Mouse (Mus musculus) midbrain, embryonic 14.5 days (tissue): ENCODE results near the gene Tradd. TPM values are rescaled to one million over a fixed set of nuclear protein-coding genes. Genes with fewer than 3 reads are reported as not detected.

ENCODE experiments used
- ATAC-seq: fragments of 200-750 bp; cut with Nextera tagmentation; 2 replicates; pipeline ENCODE4 v1.8.0; 2017; ENCODE audit warnings: moderate number of reproducible peaks, moderate library complexity; ENCODE audit not compliant: low FRiP score, low TSS enrichment
- DNase-seq: peaks from one replicate; pipeline ENCODE4 v3.0.0-alpha.2; 2015
- H3K27ac ChIP-seq: fragments of 300-500 bp; sonication (generic); replicated peaks from 2 replicates; pipeline ENCODE4 v1.5.1; 2014; ENCODE audit warnings: mild to moderate bottlenecking, low read depth, low read length, moderate library complexity
- H3K27me3 ChIP-seq: fragments of 300-500 bp; sonication (generic); 2 replicates; pipeline ENCODE4 v1.6.1; 2014; ENCODE audit warnings: low read length, control low read depth, mixed read lengths; ENCODE audit not compliant: control insufficient read depth, insufficient read depth
- H3K36me3 ChIP-seq: fragments of 300-500 bp; sonication (generic); 2 replicates; pipeline ENCODE4 v1.6.1; 2014; ENCODE audit warnings: low read length, control low read depth; ENCODE audit not compliant: control insufficient read depth, insufficient read depth
- H3K4me1 ChIP-seq: fragments of 300-500 bp; sonication (generic); 2 replicates; pipeline ENCODE4 v1.6.1; 2014; ENCODE audit warnings: mild to moderate bottlenecking, antibody characterized with exemption, low read length, control low read depth; ENCODE audit not compliant: control insufficient read depth, insufficient read depth
- H3K4me2 ChIP-seq: fragments of 300-500 bp; sonication (generic); 2 replicates; pipeline ENCODE4 v1.6.1; 2014; ENCODE audit warnings: mild to moderate bottlenecking, low read length, moderate library complexity
- H3K4me3 ChIP-seq: fragments of 300-500 bp; sonication (generic); replicated peaks from 2 replicates; pipeline ENCODE4 v1.5.1; 2014; ENCODE audit warnings: low read depth, low read length
- H3K9ac ChIP-seq: fragments of 300-500 bp; sonication (generic); replicated peaks from 2 replicates; pipeline ENCODE4 v1.6.1; 2014; ENCODE audit warnings: mild to moderate bottlenecking, low read length, moderate library complexity
- H3K9me3 ChIP-seq: fragments of 300-500 bp; sonication (generic); 2 replicates; pipeline ENCODE4 v1.6.1; 2016; ENCODE audit warnings: low read length, control low read depth, mixed read lengths; ENCODE audit not compliant: control insufficient read depth
- WGBS: fragments of 180-500 bp; shearing (Covaris S2); extraction: QIAGEN DNeasy Blood & Tissue Kit; methylation state at CpG from one replicate; pipeline ENCODE4 v1.1.7; 2014; 5-methylcytosine and 5-hydroxymethylcytosine counted together
- microRNA counts: library from miRNA; unstranded; fragments of <30 nt; microRNA quantifications from one replicate; lab custom pipeline; 2016
- microRNA-seq: library from miRNA; unstranded; fragments of <30 nt; microRNA quantifications from one replicate; pipeline ENCODE4, GENCODE M21; 2016
- polyA plus RNA-seq: library from polyadenylated mRNA; unstranded; fragments of >200 nt; fragmentation: Nextera tagmentation; extraction: Ambion mirVana; gene quantifications from 2 replicates; pipeline ENCODE4 v1.2.1, GENCODE M21; 2014

Tradd gene
- polyA plus RNA-seq, 1 experiment from 2014 or later = 15.0 TPM

- Histone ChIP-seq H3K9me3 (no peaks in the 10 kb centered on the region), H3K36me3 (no peaks in the 10 kb centered on the region), H3K4me1 (peaks cover 15% of the 10 kb centered on the region), H3K4me2 (peak overlapping the region; percentile 84), H3K9ac (peak overlapping the region; percentile 88), H3K4me3 (peak overlapping the region; percentile 91), H3K27ac (peak overlapping the region; percentile 82), H3K27me3 (no peaks in the 10 kb centered on the region)
- ATAC-seq = no peak; the same call in 1 of the 2 replicates
- WGBS = 0% methylated on average over 27 of the region's 27 CpGs
- DNase-seq = no peak
Measured at GRCm38 (mm10) chr8:105225272-105225593, 39.2 kb downstream of the Tradd start.

- peaks cover 15% of the 10 kb centered on the region for H3K4me1 ChIP-seq
- ATAC-seq (peak; percentile 97), DNase-seq (peak; percentile 98)
- peak within 1 kb of the TSS; percentile 82 for H3K27ac ChIP-seq
- 2% methylated on average over 34 of the region's 34 CpGs for WGBS
- no peaks in the 10 kb centered on the region for H3K36me3 ChIP-seq
- H3K9me3 ChIP-seq = no peaks in the 10 kb centered on the region
- H3K9ac ChIP-seq = peak within 1 kb of the TSS; percentile 88
- H3K4me2 ChIP-seq = peak within 1 kb of the TSS; percentile 84
- H3K27me3 ChIP-seq = no peaks in the 10 kb centered on the region
- H3K4me3 ChIP-seq = peak within 1 kb of the TSS; percentile 91
Measured at GRCm38 (mm10) chr8:105224413-105225271, 39.8 kb downstream of the Tradd start, which contains the start of gene D230025D16Rik. TSS of gene D230025D16Rik (plus strand) at chr8:105225145.

GRCm38 (mm10) chr8:105223850-105224249 lies 40.6 kb downstream of the Tradd start:
- Histone ChIP-seq H3K36me3 (no peaks in the 10 kb centered on the region), H3K9ac (no peak overlapping the region), H3K4me3 (no peak overlapping the region), H3K27me3 (no peaks in the 10 kb centered on the region), H3K9me3 (no peaks in the 10 kb centered on the region), H3K4me2 (peak overlapping the region; percentile 84), H3K27ac (no peak overlapping the region), H3K4me1 (peaks cover 15% of the 10 kb centered on the region)
- ATAC-seq (no peak), DNase-seq (no peak)
- WGBS = 85% methylated on average over 7 of the region's 7 CpGs

- peak; percentile 93 for DNase-seq
- Histone ChIP-seq H3K4me3 (no peak overlapping the region), H3K4me2 (no peak overlapping the region), H3K27me3 (no peaks in the 10 kb centered on the region), H3K9ac (no peak overlapping the region), H3K27ac (no peak overlapping the region), H3K36me3 (0 out of 2 replicates have a peak, but pooled peaks cover 6% of the 10 kb centered on the region), H3K9me3 (no peaks in the 10 kb centered on the region), H3K4me1 (no peaks in the 10 kb centered on the region)
- ATAC-seq = no peak
- 87% methylated on average over 5 of the region's 5 CpGs for WGBS
Measured at GRCm38 (mm10) chr8:105217926-105218522, 46.4 kb downstream of the Tradd start.

GRCm38 (mm10) chr8:105214104-105214503 lies 50.3 kb downstream of the Tradd start:
- ATAC-seq = no peak

GRCm38 (mm10) chr8:105209153-105210110 lies 55.0 kb downstream of the Tradd start:
- DNase-seq = no peak
- WGBS = 32% methylated on average over 1 of the region's 1 CpGs
- no peak for ATAC-seq

More at GRCm38 (mm10) chr8:105214104-105214503, 50.3 kb downstream of the Tradd start:
- H3K27ac ChIP-seq = no peak overlapping the region
- no peaks in the 10 kb centered on the region for H3K9me3 ChIP-seq
- no peak overlapping the region for H3K4me3 ChIP-seq
- H3K4me2 ChIP-seq = no peak overlapping the region
- no peak for DNase-seq
- 0 out of 2 replicates have a peak, but pooled peaks cover 6% of the 10 kb centered on the region for H3K36me3 ChIP-seq
- H3K4me1 ChIP-seq = no peaks in the 10 kb centered on the region
- WGBS = 94% methylated on average over 5 of the region's 5 CpGs
- no peak overlapping the region for H3K9ac ChIP-seq
- no peaks in the 10 kb centered on the region for H3K27me3 ChIP-seq

More at GRCm38 (mm10) chr8:105209153-105210110, 55.0 kb downstream of the Tradd start:
- no peak overlapping the region for H3K27ac ChIP-seq
- no peaks in the 10 kb centered on the region for H3K9me3 ChIP-seq
- peaks cover under 1% of the 10 kb centered on the region; the same call in 1 of the 2 replicates for H3K36me3 ChIP-seq
- no peak overlapping the region for H3K9ac ChIP-seq
- H3K4me3 ChIP-seq = no peak overlapping the region
- no peaks in the 10 kb centered on the region for H3K4me1 ChIP-seq
- no peak overlapping the region for H3K4me2 ChIP-seq
- no peaks in the 10 kb centered on the region for H3K27me3 ChIP-seq

MicroRNA genes within 50 kb of the gene (microRNA counts, 519-probe panel; counts per million panel counts)
- microRNA mmu-miR-328 (lab: Ali Mortazavi, UCI) = 4,161 counts per million, percentile 28 among the panel's probes with 10 or more counts

Small RNAs within 50 kb of the gene (microRNA-seq; reads per million reads assigned to microRNA genes)
- gene Gm27320 (not detected), gene Mir328 (412 reads per million, percentile 71 among the genes with 10 or more reads in this experiment)

Other genes with a start within 250 kb of the Tradd start
- gene Ces3a, start 216.0 kb downstream of the Tradd start, polyA plus RNA-seq = not detected in 2 replicates
- not detected in 2 replicates for gene Ces3b, start 180.9 kb downstream of the Tradd start, polyA plus RNA-seq
- gene Ces4a, start 132.8 kb downstream of the Tradd start, polyA plus RNA-seq = not detected in 2 replicates
- gene Cbfb, start 93.9 kb downstream of the Tradd start, polyA plus RNA-seq = 25.7 and 34.7 TPM in 2 replicates
- 38.7 and 39.9 TPM in 2 replicates for gene D230025D16Rik, start 39.5 kb downstream of the Tradd start, polyA plus RNA-seq
- gene B3gnt9, start 9.5 kb downstream of the Tradd start, polyA plus RNA-seq = 3.2 and 5.6 TPM in 2 replicates
- gene Fbxl8, start within 50 bp of the Tradd start, polyA plus RNA-seq = 0.72 and 0.96 TPM in 2 replicates
- gene Hsf4, start 5.2 kb upstream of the Tradd start, polyA plus RNA-seq = 0.14 and 0.35 TPM in 2 replicates
- gene Nol3, start 11.5 kb upstream of the Tradd start, polyA plus RNA-seq = 3.0 and 4.2 TPM in 2 replicates
- gene 4931428F04Rik, start 25.3 kb upstream of the Tradd start, polyA plus RNA-seq = 65.7 and 98.8 TPM in 2 replicates
- gene Exoc3l, start 31.5 kb upstream of the Tradd start, polyA plus RNA-seq = 8.6 and 13.1 TPM in 2 replicates
- 43.9 and 51.7 TPM in 2 replicates for gene E2f4, start 33.1 kb upstream of the Tradd start, polyA plus RNA-seq
- 0.55 and 1.1 TPM in 2 replicates for gene Elmo3, start 41.0 kb upstream of the Tradd start, polyA plus RNA-seq
- gene Lrrc29, start 61.7 kb upstream of the Tradd start, polyA plus RNA-seq = 0.72 and 0.86 TPM in 2 replicates
- gene Tmem208, start 61.7 kb upstream of the Tradd start, polyA plus RNA-seq = 122 and 149 TPM in 2 replicates
- 0.59 and 0.84 TPM in 2 replicates for gene Fhod1, start 83.3 kb upstream of the Tradd start, polyA plus RNA-seq
- 8.3 and 10.2 TPM in 2 replicates for gene Slc9a5, start 84.2 kb upstream of the Tradd start, polyA plus RNA-seq
- 1.4 and 3.0 TPM in 2 replicates for gene Plekhg4, start 108.7 kb upstream of the Tradd start, polyA plus RNA-seq
- gene Kctd19, start 148.9 kb upstream of the Tradd start, polyA plus RNA-seq = not detected in 2 replicates
- 1.5 and 1.7 TPM in 2 replicates for gene Lrrc36, start 149.0 kb upstream of the Tradd start, polyA plus RNA-seq
- gene Tppp3, start 206.9 kb upstream of the Tradd start, polyA plus RNA-seq = 91.3 and 108 TPM in 2 replicates
- 25.2 and 26.4 TPM in 2 replicates for gene Zdhhc1, start 232.3 kb upstream of the Tradd start, polyA plus RNA-seq